37 mouse cellular contexts compared by ENCODE assay signal in genomic region chr19:11633732-11634131, GRCm38 (mm10). TPM values are rescaled to one million over a fixed set of nuclear protein-coding genes. Genes with fewer than 3 reads are reported as not detected.
"Had no signal": no experiment of that assay in that cellular context is flagged by ENCODE, and none has a peak within 500 bp of the region (broad histone marks: within the 10 kb centered on the region; RNA-seq: fewer than 3 reads in every experiment).

No protein-coding gene starts in this region.

- H3K9ac ChIP-seq: embryonic facial prominence, embryonic 12.5 days; embryonic facial prominence, embryonic 13.5 days; embryonic facial prominence, embryonic 15.5 days; forebrain, embryonic 12.5 days; forebrain, embryonic 13.5 days; forebrain, embryonic 15.5 days; forebrain, postnatal 0 days had no signal

- DNase-seq: cerebellum, adult 9-10 months; cerebellum, adult 9-11 months; cerebellum, postnatal 10 days; cerebellum, postnatal 14 days; cerebellum, postnatal 25 days; cerebellum, postnatal 36 days; embryo, embryonic 11 days; forebrain, postnatal 0 days; gastrocnemius, adult 2 months; gastrocnemius, postnatal 10 days; gastrocnemius, postnatal 14 days; gastrocnemius, postnatal 25 days; heart, adult 11 months; heart, adult 18-20 months; heart, adult 2 months had no signal

- H3K27ac ChIP-seq: embryonic facial prominence, embryonic 10.5 days; embryonic facial prominence, embryonic 12.5 days; embryonic facial prominence, embryonic 13.5 days; embryonic facial prominence, embryonic 15.5 days; forebrain, embryonic 10.5 days; forebrain, embryonic 12.5 days; forebrain, embryonic 13.5 days; forebrain, embryonic 15.5 days; gastrocnemius, adult 2 months; heart, adult 2 months; heart, embryonic 10.5 days had no signal

- H3K9me3 ChIP-seq: embryonic facial prominence, embryonic 10.5 days; embryonic facial prominence, embryonic 12.5 days; embryonic facial prominence, embryonic 13.5 days; embryonic facial prominence, embryonic 15.5 days; forebrain, embryonic 10.5 days; forebrain, embryonic 12.5 days; forebrain, embryonic 13.5 days; forebrain, embryonic 15.5 days; heart, embryonic 10.5 days had no signal

- H3K27me3 ChIP-seq: embryonic facial prominence, embryonic 12.5 days; embryonic facial prominence, embryonic 13.5 days; embryonic facial prominence, embryonic 15.5 days; forebrain, embryonic 12.5 days; forebrain, embryonic 13.5 days; forebrain, embryonic 15.5 days had no signal

- H3K4me1 ChIP-seq: embryonic facial prominence, embryonic 10.5 days; embryonic facial prominence, embryonic 12.5 days; embryonic facial prominence, embryonic 13.5 days; embryonic facial prominence, embryonic 15.5 days; forebrain, embryonic 10.5 days; forebrain, embryonic 12.5 days; forebrain, embryonic 13.5 days; forebrain, embryonic 15.5 days; heart, embryonic 10.5 days had no signal

- H3K36me3 ChIP-seq: embryonic facial prominence, embryonic 10.5 days; embryonic facial prominence, embryonic 12.5 days; embryonic facial prominence, embryonic 13.5 days; embryonic facial prominence, embryonic 15.5 days; forebrain, embryonic 10.5 days; forebrain, embryonic 12.5 days; forebrain, embryonic 15.5 days; heart, embryonic 10.5 days had no signal

- H3K4me3 ChIP-seq: embryonic facial prominence, embryonic 10.5 days; embryonic facial prominence, embryonic 12.5 days; embryonic facial prominence, embryonic 13.5 days; embryonic facial prominence, embryonic 15.5 days; erythroblast, embryonic 14.5 days; forebrain, embryonic 10.5 days; forebrain, embryonic 12.5 days; forebrain, embryonic 13.5 days; forebrain, embryonic 15.5 days; gastrocnemius, adult 2 months; heart, adult 2 months; heart, embryonic 10.5 days had no signal

RNA-seq across cellular contexts. Expression of gene Ms4a3, which starts 6.9 kb away (rescaled TPM):
- total RNA-seq: forebrain, postnatal 0 days; gastrocnemius, adult 18-20 months; gastrocnemius, adult 2 months; gastrocnemius, adult 8-10 months; gastrocnemius, postnatal 14 days; gastrocnemius, postnatal 25 days; gastrocnemius, postnatal 4 days; heart, adult 18-20 months; heart, adult 2 months; heart, adult 8-10 months had no signal
- polyA plus RNA-seq: cortical plate, adult 2 months; embryonic facial prominence, embryonic 12.5 days; embryonic facial prominence, embryonic 13.5 days; embryonic facial prominence, embryonic 15.5 days; erythroblast, embryonic 14.5 days; forebrain, embryonic 10.5 days; forebrain, embryonic 11.5 days; forebrain, embryonic 12.5 days; forebrain, embryonic 13.5 days; forebrain, embryonic 14.5 days; forebrain, embryonic 15.5 days; forebrain, embryonic 16.5 days; forebrain, postnatal 0 days; frontal cortex, adult 2 months; gonadal fat pad, adult 2 months; heart, adult 2 months; heart, embryonic 10.5 days had no signal

RNA-seq across cellular contexts. Expression of gene Ms4a2, which starts 10.2 kb away (rescaled TPM):
- total RNA-seq: forebrain, postnatal 0 days; heart, adult 18-20 months; heart, adult 8-10 months had no signal
- polyA plus RNA-seq: embryonic facial prominence, embryonic 10.5 days; forebrain, embryonic 11.5 days; forebrain, embryonic 12.5 days; forebrain, embryonic 13.5 days; forebrain, embryonic 14.5 days; forebrain, embryonic 15.5 days; forebrain, embryonic 16.5 days; forebrain, postnatal 0 days; frontal cortex, adult 2 months; gonadal fat pad, adult 2 months had no signal

RNA-seq across cellular contexts. Expression of gene Oosp2, which starts 26.6 kb away (rescaled TPM):
- total RNA-seq: forebrain, postnatal 0 days; gastrocnemius, adult 18-20 months; gastrocnemius, adult 2 months; gastrocnemius, adult 8-10 months; gastrocnemius, postnatal 10 days; gastrocnemius, postnatal 14 days; gastrocnemius, postnatal 25 days; gastrocnemius, postnatal 4 days; heart, adult 18-20 months; heart, adult 2 months; heart, adult 8-10 months had no signal
- polyA plus RNA-seq: cortical plate, adult 2 months; embryonic facial prominence, embryonic 10.5 days; embryonic facial prominence, embryonic 11.5 days; embryonic facial prominence, embryonic 12.5 days; embryonic facial prominence, embryonic 13.5 days; embryonic facial prominence, embryonic 14.5 days; embryonic facial prominence, embryonic 15.5 days; erythroblast, embryonic 14.5 days; forebrain, embryonic 10.5 days; forebrain, embryonic 11.5 days; forebrain, embryonic 12.5 days; forebrain, embryonic 13.5 days; forebrain, embryonic 14.5 days; forebrain, embryonic 15.5 days; forebrain, embryonic 16.5 days; forebrain, postnatal 0 days; frontal cortex, adult 2 months; gonadal fat pad, adult 2 months; heart, adult 2 months; heart, embryonic 10.5 days had no signal

RNA-seq across cellular contexts. Expression of gene Ms4a6d, which starts 29.1 kb away (rescaled TPM):
- polyA plus RNA-seq: erythroblast, embryonic 14.5 days had no signal

RNA-seq across cellular contexts. Expression of gene Oosp1, which starts 57.2 kb away (rescaled TPM):
- total RNA-seq: forebrain, postnatal 0 days; gastrocnemius, adult 18-20 months; gastrocnemius, adult 2 months; gastrocnemius, adult 8-10 months; gastrocnemius, postnatal 10 days; gastrocnemius, postnatal 14 days; gastrocnemius, postnatal 25 days; gastrocnemius, postnatal 4 days; heart, adult 18-20 months; heart, adult 2 months; heart, adult 8-10 months had no signal
- polyA plus RNA-seq: cortical plate, adult 2 months; embryonic facial prominence, embryonic 10.5 days; embryonic facial prominence, embryonic 11.5 days; embryonic facial prominence, embryonic 12.5 days; embryonic facial prominence, embryonic 13.5 days; embryonic facial prominence, embryonic 14.5 days; embryonic facial prominence, embryonic 15.5 days; erythroblast, embryonic 14.5 days; forebrain, embryonic 10.5 days; forebrain, embryonic 11.5 days; forebrain, embryonic 12.5 days; forebrain, embryonic 13.5 days; forebrain, embryonic 14.5 days; forebrain, embryonic 15.5 days; forebrain, embryonic 16.5 days; forebrain, postnatal 0 days; frontal cortex, adult 2 months; gonadal fat pad, adult 2 months; heart, adult 2 months; heart, embryonic 10.5 days had no signal
